26 mouse cellular contexts compared by ENCODE assay signal in genomic region chr1:21241096-21241495, GRCm38 (mm10). TPM values are rescaled to one million over a fixed set of nuclear protein-coding genes. Genes with fewer than 3 reads are reported as not detected.
DNase-seq lines count a peak whose midpoint lies in the region; ATAC-seq and TF ChIP-seq lines count a peak whose summit lies in the region.
"Had no signal": no experiment of that assay in that cellular context is flagged by ENCODE, and none has a peak within 500 bp of the region (broad histone marks: within the 10 kb centered on the region; RNA-seq: fewer than 3 reads in every experiment).

No protein-coding gene starts in this region.

- H3K36me3 ChIP-seq in kidney, embryonic 16.5 days (ENCODE audit: insufficient read depth, low read length): no peaks in the 10 kb centered on the region
- H3K36me3 ChIP-seq in testis, adult 2 months (ENCODE audit: control insufficient read depth, insufficient read depth, low read length): no peaks in the 10 kb centered on the region
- H3K36me3 ChIP-seq: G1E; limb, embryonic 10.5 days; limb, embryonic 15.5 days; midbrain, embryonic 15.5 days; neural tube, embryonic 15.5 days had no signal

- H3K9me3 ChIP-seq in kidney, embryonic 16.5 days (ENCODE audit: low read length): no peaks in the 10 kb centered on the region
- H3K9me3 ChIP-seq: forebrain, embryonic 13.5 days; G1E; limb, embryonic 10.5 days; limb, embryonic 15.5 days; midbrain, embryonic 15.5 days; neural tube, embryonic 15.5 days had no signal

- intact Hi-C loops in heart, postnatal 14 days (cut with DNase I): no loop called here

- H3K27ac ChIP-seq in kidney, embryonic 16.5 days (ENCODE audit: low read length): no peak overlapping the region
- 0 out of 2 replicates have a peak overlapping the region, but pooled peaks have one; percentile 6 for H3K27ac ChIP-seq in testis, adult 2 months (ENCODE audit: control insufficient read depth, insufficient read depth, low read depth, low read length)
- H3K27ac ChIP-seq: forebrain, embryonic 13.5 days; hindbrain, embryonic 14.5 days; limb, embryonic 10.5 days; limb, embryonic 15.5 days; macrophage; midbrain, embryonic 15.5 days; neural tube, embryonic 15.5 days had no signal

- no peak overlapping the region for H3K9ac ChIP-seq in kidney, embryonic 16.5 days (replicated peaks; ENCODE audit: low read length)
- H3K9ac ChIP-seq: forebrain, embryonic 13.5 days; hindbrain, embryonic 14.5 days; limb, embryonic 15.5 days; midbrain, embryonic 15.5 days; neural tube, embryonic 15.5 days had no signal

- H3K4me3 ChIP-seq in kidney, embryonic 16.5 days (ENCODE audit: low read length): no peak overlapping the region
- no peak overlapping the region for H3K4me3 ChIP-seq in testis, adult 2 months (ENCODE audit: control insufficient read depth, low read depth, low read length)
- H3K4me3 ChIP-seq: forebrain, embryonic 13.5 days; limb, embryonic 10.5 days; limb, embryonic 15.5 days; midbrain, embryonic 15.5 days; neural tube, embryonic 15.5 days had no signal

- 78% methylated on average over 1 of the region's 1 CpGs for WGBS in kidney, embryonic 16.5 days

- no peak for TF ChIP-seq POLR2A in testis, adult 2 months (IDR thresholded peaks at IDR 0.05; ENCODE audit: control insufficient read depth, low read depth, low read length)

- peak overlapping the region; percentile 5; the same call in 1 of the 2 replicates for H3K4me2 ChIP-seq in kidney, embryonic 16.5 days (replicated peaks; ENCODE audit: low read depth, low read length)
- H3K4me2 ChIP-seq: forebrain, embryonic 13.5 days; heart, embryonic 11.5 days; hindbrain, embryonic 14.5 days; limb, embryonic 15.5 days; midbrain, embryonic 15.5 days; neural tube, embryonic 15.5 days had no signal

- no peak for ATAC-seq in kidney, embryonic 16.5 days (ENCODE audit: low FRiP score, low TSS enrichment)
- ATAC-seq: forebrain, embryonic 13.5 days; inflammation-experienced regulatory T-cells, adult 6 months; midbrain, embryonic 15.5 days had no signal

- no peaks in the 10 kb centered on the region for H3K27me3 ChIP-seq in kidney, embryonic 16.5 days (ENCODE audit: insufficient read depth, low read length)
- no peaks in the 10 kb centered on the region for H3K27me3 ChIP-seq in testis, adult 2 months (ENCODE audit: control insufficient read depth, insufficient read depth, low read length)
- H3K27me3 ChIP-seq: forebrain, embryonic 13.5 days; limb, embryonic 15.5 days; midbrain, embryonic 15.5 days; neural tube, embryonic 15.5 days had no signal

- H3K4me1 ChIP-seq in kidney, embryonic 16.5 days (ENCODE audit: insufficient read depth, low read length): peaks cover 7% of the 10 kb centered on the region
- H3K4me1 ChIP-seq in testis, adult 2 months (ENCODE audit: control insufficient read depth, insufficient read depth, low read length): no peaks in the 10 kb centered on the region; the same call in 1 of the 2 replicates
- H3K4me1 ChIP-seq: forebrain, embryonic 13.5 days; limb, embryonic 10.5 days; limb, embryonic 15.5 days; midbrain, embryonic 15.5 days; neural tube, embryonic 15.5 days had no signal

- peak; percentile 86 for DNase-seq in heart, adult 11 months
- DNase-seq in heart, postnatal 14 days: no peak
- no peak for DNase-seq in kidney, adult 9 months
- DNase-seq in testis, postnatal 10 days (ENCODE audit: low spot score): no peak
- no peak for DNase-seq in layer of hippocampus, postnatal 36 days
- DNase-seq in thymus, postnatal 25 days: no peak
- DNase-seq: adrenal gland, adult 8-10 months; cerebellum, adult 2 months; cerebellum, postnatal 14 days; gastrocnemius, postnatal 14 days; kidney, postnatal 10 days; right cerebral cortex, postnatal 14 days had no signal

- no peak for TF ChIP-seq CTCF in testis, adult 2 months (IDR thresholded peaks at IDR 0.05; ENCODE audit: control insufficient read depth, insufficient read depth, insufficient replicate concordance, low read depth, low read length)

RNA-seq across cellular contexts. Expression of gene Gsta3, which starts 0.7 kb away (rescaled TPM):
- total RNA-seq in heart, postnatal 14 days (2021): 1 to 10 TPM; 2.9 to 7.6 TPM
- polyA plus RNA-seq in kidney, embryonic 16.5 days (2015; fragmentation: Nextera tagmentation; extraction: Ambion mirVana): 13.5 and 14.4 TPM in 2 replicates
- polyA plus RNA-seq in testis, adult 2 months (2012; rRNA removed): 14.8 and 15.7 TPM in 2 replicates
- total RNA-seq in layer of hippocampus, postnatal 36 days (2021): 1 to 10 TPM; 1.2 to 1.8 TPM
- total RNA-seq: gastrocnemius, postnatal 14 days; hematopoietic stem cell, adult 5-6 weeks; megakaryocyte-erythroid progenitor cell, adult 5-6 weeks had no signal
- polyA plus RNA-seq: G1E; limb, embryonic 10.5 days had no signal

RNA-seq across cellular contexts. Expression of gene Tmem14a, which starts 22.7 kb away (rescaled TPM):
- 1 to 10 TPM; 3.0 to 3.2 TPM for total RNA-seq in heart, postnatal 14 days (2021)
- polyA plus RNA-seq in kidney, embryonic 16.5 days (2015; fragmentation: Nextera tagmentation; extraction: Ambion mirVana): 10.7 and 11.8 TPM in 2 replicates
- 0.74 and 1.1 TPM in 2 replicates for polyA plus RNA-seq in testis, adult 2 months (2012; rRNA removed)
- total RNA-seq in layer of hippocampus, postnatal 36 days (2021): 10 to 100 TPM; 24.7 to 30.7 TPM

Comparison
In these comparisons a context has a peak if more than half of its experiments do, and no peak if none do; other contexts are left out.
1. RNA of gene Tmem14a, which starts 22.7 kb away (total RNA-seq): 24.7 to 30.7 TPM in layer of hippocampus, postnatal 36 days; 3.0 to 3.2 TPM in heart, postnatal 14 days; every median in the first group is over 4 times any median in the second.